Mouse (Mus musculus): ENCODE results near the gene Tmem44.

Gene Tmem44

GRCm38 (mm10) chr16:30552621-30553338 lies 2.1 kb upstream of the Tmem44 start:
- DNase-seq (ENCODE audit: low spot score) = peak; percentile 73

DNA sequence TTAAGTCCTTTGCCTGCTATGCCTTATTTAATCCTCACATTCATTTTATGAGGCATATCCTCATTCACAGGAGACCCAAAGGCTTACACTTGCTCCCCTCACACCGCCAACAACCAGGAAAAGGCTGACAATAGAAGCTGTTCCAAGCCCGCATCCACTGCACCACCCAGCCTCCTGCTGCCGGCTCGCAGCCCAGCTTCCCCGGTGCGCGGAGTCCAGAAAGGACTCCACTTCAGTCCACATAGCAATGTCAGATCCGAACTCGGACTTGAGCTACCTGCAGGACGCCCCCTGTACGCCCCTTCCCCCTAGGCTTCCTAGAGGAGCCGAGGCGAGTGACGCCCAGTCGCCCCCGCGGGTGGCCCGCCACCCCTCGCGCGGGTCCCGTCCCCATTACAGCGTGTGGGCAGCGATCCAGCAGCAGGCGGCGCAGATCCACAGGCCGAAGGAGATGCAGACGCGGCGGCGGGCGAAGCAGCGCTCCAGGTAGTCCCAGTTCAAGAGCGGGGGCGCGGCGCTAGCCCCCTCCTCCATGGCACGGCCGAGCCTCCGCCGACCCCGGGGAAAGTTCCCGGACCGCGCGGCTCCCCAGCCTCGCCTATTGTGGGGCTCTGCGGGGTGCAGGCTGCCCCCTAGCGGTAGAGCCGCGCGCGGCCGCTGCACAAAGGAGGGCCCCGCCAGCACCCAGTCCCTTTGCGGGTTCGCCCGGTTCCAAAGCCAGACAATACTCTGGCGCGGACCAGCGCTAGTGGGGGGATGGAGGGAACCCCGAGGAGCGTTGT lies 485 bp downstream of the Tmem44 start:
- peak; percentile 80 for DNase-seq (ENCODE audit: low spot score)

- no peak for DNase-seq (ENCODE audit: low spot score)
Measured at GRCm38 (mm10) chr16:30549516-30549915, 1.1 kb downstream of the Tmem44 start.

DNA sequence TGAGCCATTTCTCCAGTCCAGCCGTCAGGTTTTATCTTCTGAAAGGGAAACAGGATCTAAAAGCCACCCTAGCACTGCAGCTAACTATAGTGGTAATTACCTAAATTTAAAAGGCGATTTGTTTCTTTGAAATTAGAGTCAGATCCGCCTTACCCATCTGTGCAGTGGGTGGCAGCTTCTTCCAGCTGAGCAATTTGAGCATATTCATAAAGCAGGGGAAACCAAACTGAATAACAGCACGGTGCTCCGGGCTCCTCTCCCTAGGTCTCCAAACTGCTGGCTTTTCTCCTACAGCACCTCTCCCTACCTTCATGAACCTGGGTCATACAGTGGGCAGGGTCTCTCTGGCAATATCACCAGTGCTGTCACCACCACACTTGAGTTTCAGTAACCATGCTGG lies 2.4 kb downstream of the Tmem44 start:
- DNase-seq (ENCODE audit: low spot score) = peak; percentile 35

DNA sequence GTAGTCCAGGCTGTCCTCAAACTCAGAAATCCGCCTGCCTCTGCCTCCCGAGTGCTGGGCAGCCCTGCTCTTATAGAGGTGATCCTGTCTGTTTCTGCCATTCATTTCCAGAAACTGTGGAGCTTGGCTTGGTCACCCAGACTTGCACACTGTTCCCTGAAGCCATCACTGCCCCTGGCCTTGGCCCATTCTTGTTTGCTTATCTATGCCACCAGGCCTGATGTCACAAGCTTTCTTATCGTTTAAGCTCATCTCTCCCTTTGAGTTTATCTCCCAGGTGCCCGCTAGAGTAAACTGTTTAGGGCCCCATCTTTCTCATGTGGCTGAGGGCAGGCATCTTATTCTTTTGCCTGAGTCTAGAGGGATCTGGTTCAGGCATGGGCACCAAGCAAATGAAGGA lies 5.9 kb downstream of the Tmem44 start:
- no peak for DNase-seq (ENCODE audit: low spot score)

GRCm38 (mm10) chr16:30543386-30543785 lies 7.3 kb downstream of the Tmem44 start:
- DNase-seq (ENCODE audit: low spot score) = no peak

GRCm38 (mm10) chr16:30542826-30543225 lies 7.8 kb downstream of the Tmem44 start:
- no peak for DNase-seq (ENCODE audit: low spot score)

GRCm38 (mm10) chr16:30540107-30541001 lies 10.3 kb downstream of the Tmem44 start:
- peak; percentile 16 for DNase-seq (ENCODE audit: low spot score)

DNA sequence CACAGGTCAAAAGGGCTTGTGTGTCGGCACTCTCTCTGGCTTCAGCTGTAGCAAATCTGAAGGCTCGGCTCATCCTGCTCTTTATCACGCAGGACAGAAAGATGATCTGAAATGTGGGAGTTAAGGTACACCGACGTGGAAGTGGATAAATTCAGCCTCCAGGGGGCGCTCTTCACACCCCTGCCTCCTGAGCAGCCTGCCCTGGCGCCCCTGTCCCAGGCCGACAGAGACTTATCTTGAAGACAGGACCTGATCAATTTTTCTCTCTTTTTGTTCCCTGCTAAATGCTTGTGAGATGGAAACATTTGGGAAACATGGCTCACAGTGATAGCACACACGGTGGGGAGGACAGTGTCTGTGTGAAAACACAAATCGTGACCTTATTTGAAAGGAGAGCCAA lies 11.2 kb downstream of the Tmem44 start:
- DNase-seq (ENCODE audit: low spot score) = peak; percentile 54

- DNase-seq (ENCODE audit: low spot score) = no peak
Measured at GRCm38 (mm10) chr16:30535075-30535474, 15.6 kb downstream of the Tmem44 start.

DNA sequence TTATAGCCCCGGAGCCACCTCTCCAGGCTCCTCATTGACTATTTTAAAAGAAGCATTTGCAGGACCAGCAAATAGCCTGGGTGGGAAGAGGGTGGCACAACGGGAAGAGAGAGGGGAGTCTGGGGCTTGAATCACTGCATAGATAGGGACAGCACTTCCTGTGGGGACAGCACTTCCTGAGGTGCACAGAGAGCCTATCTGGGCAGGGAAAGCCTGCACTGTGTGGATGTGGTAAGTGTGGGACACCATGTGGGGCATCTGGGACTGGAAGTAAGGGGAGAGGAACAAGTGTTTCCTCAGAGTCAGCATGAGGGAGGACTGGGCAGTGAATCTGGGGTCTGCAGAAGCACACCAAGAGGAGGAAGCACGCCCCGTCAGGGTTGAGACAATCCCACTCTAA lies 17.1 kb downstream of the Tmem44 start:
- no peak for DNase-seq (ENCODE audit: low spot score)

- no peak for DNase-seq (ENCODE audit: low spot score)
Measured at GRCm38 (mm10) chr16:30532929-30533328, 17.7 kb downstream of the Tmem44 start.

DNA sequence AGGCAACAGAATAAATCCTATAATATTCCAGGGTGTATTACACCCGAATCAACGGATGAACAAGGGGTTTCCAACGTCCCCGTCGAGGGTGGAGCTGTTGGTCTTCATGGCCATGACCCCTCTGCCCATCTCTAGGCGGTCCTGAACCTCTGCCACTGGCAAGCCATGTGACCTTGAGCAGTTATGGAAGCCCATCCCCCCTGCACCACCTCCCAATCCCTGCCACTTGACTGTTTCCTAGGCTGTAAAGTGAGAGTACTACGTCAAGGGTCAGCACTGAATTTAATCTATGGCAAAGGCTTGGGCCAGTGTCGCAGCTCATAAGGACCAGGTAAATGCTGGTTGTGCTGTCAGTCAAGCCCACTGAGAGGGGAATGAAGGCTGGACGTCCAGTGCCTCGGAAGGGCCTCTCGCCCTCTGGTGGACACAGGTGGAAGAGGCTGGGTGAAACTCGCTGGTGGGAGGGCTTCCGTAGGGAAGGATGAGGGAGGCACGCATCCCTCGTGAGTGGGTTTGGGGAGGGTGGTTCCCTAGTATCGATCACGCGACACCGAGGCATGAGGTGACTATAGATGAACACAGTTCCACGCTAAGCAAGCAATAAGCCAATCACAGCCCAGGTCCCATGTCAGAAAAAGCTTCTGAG lies 18.8 kb downstream of the Tmem44 start:
- DNase-seq (ENCODE audit: low spot score) = peak; percentile 49

DNA sequence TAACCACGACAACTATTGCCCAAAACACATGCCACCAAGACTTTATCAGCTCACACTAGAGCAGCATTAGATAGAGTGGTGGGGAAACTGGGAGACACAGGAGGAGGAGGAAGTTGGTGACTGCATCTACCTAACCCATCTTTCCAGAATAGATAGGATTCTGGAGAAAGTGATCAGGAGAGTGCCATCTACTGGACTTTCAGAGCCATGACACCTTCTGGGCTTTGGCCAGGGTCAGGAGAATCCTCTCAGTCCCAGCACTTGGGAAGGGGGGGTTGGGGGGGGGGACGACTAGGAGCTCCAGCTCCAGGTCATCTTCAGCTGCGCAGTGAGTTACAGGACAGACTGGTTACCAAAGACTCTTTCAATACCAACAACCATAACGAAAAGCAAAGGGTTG lies 19.8 kb downstream of the Tmem44 start:
- DNase-seq (ENCODE audit: low spot score) = no peak

DNA sequence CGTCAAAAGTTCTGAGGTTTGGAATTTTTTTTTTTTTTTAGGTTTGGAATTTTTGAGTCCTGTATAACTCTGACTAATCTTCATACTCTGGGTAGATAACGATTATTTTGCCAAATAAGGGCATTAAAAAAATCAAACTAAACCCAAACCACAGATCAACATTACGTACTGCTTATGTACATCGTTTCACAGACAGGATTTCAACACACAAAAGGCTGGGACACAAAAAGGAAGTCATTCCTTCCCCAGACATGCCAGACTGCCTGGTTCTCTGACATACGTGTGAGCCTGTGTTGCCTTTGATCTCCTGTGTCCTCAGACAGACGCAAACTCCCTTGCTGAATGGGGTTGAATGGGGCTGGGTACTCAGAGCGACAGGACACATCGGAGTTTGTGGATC lies 22.3 kb downstream of the Tmem44 start:
- DNase-seq (ENCODE audit: low spot score) = no peak

DNA sequence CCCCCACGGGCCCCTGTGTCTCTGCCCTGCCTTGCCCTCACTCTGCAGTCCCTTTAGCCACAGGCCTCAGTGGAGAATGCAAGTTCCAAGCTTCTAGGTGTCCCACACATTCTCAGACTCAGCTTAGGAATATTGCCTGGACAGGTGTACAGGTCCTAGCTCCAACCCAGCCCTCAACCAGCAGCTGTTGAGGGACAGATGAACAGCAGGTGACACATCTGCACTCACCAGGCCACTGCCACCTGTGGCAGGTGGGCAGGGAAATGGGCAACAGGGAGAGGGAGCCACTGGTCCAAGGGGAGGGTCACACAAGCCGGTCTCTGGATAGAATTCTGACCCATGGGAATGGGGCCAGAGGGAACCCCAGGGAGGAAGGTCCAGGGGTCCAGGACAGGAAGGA lies 22.8 kb downstream of the Tmem44 start:
- no peak for DNase-seq (ENCODE audit: low spot score)

DNA sequence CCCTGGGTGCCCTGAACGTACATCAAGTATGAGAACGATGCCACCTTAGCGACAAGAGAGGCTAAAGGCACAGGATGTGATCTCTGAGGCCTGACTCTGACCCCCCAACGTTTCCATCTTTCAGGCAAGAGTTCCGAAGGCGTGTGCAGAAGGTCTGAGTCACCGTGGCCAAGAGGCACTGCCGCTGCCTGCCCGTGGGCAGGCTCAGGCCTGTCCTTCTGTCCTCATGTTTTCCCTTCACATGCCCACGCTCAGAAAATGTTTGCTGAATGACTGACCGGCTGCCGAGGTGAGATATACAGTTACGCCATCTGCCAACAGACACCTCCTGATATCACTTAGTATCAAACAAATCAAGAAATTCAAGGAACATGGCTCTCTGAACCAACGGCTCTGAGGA lies 24.9 kb downstream of the Tmem44 start:
- no peak for DNase-seq (ENCODE audit: low spot score)

GRCm38 (mm10) chr16:30524481-30524880 lies 26.2 kb downstream of the Tmem44 start:
- DNase-seq (ENCODE audit: low spot score) = no peak

- no peak for DNase-seq (ENCODE audit: low spot score)
Measured at GRCm38 (mm10) chr16:30522253-30522940, 28.2 kb downstream of the Tmem44 start.

DNA sequence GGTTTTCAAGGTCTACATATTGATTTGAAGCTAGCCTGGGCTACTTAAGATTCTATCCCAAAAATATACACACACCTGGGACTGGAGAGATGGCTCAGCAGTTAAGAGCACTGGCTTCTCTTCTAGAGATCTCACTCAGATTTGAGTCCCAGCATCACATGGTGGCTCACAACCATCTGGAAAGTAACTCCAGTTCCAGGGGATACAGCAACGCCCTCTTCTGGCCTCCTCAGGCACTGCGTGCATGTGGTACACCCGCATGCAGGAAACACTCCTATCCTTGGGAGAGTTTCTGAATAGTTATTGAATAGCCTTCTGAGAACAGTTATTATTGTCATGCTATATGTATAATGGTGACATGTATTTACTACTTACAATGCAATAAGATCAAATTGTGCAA lies 29.5 kb downstream of the Tmem44 start:
- DNase-seq (ENCODE audit: low spot score) = no peak

GRCm38 (mm10) chr16:30520361-30520823 lies 30.2 kb downstream of the Tmem44 start:
- peak; percentile 86 for DNase-seq (ENCODE audit: low spot score)
